Mouse (Mus musculus): ENCODE measurements around the gene Pon3.
"Not testable (repeated sequence)": the region's sequence is repeated elsewhere in the genome, so short reads cannot be mapped to it uniquely, and the experiment has no call there.

Pon3 gene

GRCm38 (mm10) chr6:5254869-5255268 lies 1.2 kb downstream of the Pon3 start:
- no peak for DNase-seq (ENCODE audit: low spot score)

DNA sequence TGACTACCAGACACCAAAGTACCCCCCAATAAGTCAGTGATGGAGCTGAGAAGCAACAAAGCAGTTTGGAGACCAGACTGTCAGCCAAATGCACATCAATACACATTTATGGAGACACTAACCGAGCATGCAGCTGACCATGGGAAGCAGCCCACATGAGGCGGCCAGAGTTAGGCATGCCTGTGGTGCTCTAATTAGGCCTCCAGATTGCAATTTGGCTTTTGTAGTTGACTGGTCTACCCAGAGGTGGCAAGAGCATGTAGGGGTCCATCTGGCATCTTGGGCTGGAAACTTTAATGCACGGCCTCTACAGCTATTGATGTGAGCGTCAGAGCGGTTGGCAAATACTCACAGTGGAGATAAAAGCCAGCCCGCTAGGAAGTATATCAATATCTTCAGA lies 10.2 kb downstream of the Pon3 start:
- DNase-seq (ENCODE audit: low spot score): no peak

DNA sequence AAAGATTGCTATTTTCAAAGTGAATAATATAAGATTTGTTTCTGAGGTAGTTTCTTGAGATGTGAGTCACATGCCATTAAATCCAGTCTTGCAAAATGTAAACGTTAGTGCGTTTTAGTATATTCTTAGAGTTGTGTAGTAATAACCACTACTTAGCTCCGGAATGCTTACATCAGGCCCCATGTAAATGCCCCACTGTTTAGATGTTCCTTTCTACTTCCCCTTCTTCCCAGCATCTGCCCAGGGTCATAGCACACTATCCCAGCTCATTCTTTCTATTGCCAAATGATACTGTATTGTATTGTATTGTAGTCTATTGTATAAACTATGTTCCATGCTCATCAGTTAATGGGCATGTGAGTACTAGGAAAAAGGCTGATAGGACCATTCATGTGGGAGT lies 17.3 kb downstream of the Pon3 start:
- DNase-seq (ENCODE audit: low spot score): no peak

- DNase-seq (ENCODE audit: low spot score): no peak
Measured at GRCm38 (mm10) chr6:5237510-5237909, 18.6 kb downstream of the Pon3 start.

- DNase-seq (ENCODE audit: low spot score): no peak
Measured at GRCm38 (mm10) chr6:5236843-5237371, 19.2 kb downstream of the Pon3 start.

GRCm38 (mm10) chr6:5234563-5234962 lies 21.5 kb downstream of the Pon3 start:
- no peak for DNase-seq (ENCODE audit: low spot score)

GRCm38 (mm10) chr6:5233812-5234211 lies 22.3 kb downstream of the Pon3 start:
- DNase-seq (ENCODE audit: low spot score): no peak

DNA sequence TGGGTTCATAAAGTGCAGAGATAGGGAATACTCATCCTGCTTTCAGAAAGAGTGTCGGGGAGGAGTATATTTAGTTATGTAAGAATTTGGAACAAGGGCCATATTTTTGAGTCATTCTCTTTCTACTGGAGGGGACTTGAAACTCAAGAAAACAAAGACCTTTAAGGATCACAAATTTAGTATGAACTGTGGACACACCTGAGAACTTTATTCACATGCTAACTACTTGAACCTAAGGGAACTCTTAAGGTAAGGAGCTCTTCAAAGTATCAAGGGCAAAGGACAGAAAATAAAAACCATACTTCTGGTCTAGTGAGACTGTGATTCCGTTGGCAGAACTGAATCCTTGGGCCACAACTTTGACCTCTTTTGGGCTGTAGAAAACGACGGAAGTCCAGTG lies 24.1 kb downstream of the Pon3 start:
- no peak for DNase-seq (ENCODE audit: low spot score)

GRCm38 (mm10) chr6:5230261-5230660 lies 25.8 kb downstream of the Pon3 start:
- no peak for DNase-seq (ENCODE audit: low spot score)

DNA sequence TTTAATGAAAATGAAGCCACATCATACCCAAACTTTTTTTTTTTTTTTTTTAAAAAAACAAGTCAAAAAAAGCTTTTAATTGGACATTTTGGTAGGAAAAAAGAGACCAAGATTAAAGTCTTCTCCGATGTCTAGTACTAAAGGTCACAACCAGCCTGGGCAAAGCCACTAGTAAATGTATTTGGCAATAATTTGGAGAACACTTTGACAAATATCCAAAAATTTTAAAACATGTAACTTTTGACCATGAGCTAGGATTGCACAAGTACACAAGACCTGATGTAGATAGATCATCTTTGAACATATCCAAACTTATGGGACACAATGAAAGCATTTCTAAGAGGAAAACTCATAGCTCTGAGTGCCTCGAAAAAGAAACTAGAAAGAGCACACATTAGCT lies 32.5 kb downstream of the Pon3 start:
- DNase-seq (ENCODE audit: low spot score): not testable (repeated sequence)

DNA sequence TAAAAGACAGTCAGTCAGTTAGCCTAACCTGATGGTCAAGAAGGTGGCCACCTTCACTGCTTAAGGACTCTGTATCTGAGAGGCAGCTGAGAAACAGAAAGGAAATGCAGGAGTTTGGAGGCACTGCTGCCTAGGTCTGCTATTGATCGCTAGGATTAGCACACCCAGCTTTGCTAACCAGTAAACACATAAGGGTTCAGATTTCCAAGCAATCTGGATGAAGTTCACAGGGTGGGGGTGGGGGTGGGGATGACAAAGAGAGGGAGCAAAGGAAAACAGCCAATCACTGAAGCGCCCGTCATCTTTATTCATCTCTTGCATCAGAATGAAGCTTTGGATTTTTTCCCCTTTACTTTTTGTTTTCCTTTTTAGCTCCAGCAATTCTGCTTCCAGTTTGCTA lies 34.0 kb downstream of the Pon3 start:
- DNase-seq (ENCODE audit: low spot score): no peak

DNA sequence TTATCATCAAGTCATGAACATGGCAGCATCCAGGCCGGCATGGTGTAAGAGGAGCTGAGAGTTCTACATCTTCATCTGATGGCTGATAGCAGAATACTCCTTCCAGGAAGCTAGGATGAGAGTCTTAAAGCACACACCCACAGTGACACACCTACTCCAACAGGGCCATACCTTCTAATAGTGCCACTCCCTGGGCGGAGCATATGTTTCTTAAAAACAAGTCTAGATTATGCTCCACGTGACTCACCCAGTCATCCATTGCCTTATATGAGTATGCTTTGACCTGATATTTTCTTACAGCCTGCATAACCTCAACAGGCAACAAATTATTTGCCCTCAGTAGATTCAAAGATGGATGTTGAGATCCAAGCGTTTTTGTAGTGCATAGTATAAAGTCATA lies 37.9 kb downstream of the Pon3 start:
- DNase-seq (ENCODE audit: low spot score): no peak

GRCm38 (mm10) chr6:5207817-5208216 lies 48.3 kb downstream of the Pon3 start:
- no peak for DNase-seq (ENCODE audit: low spot score)

- DNase-seq (ENCODE audit: low spot score): no peak
Measured at GRCm38 (mm10) chr6:5199916-5200315, 56.2 kb downstream of the Pon3 start.

GRCm38 (mm10) chr6:5199376-5199905 lies 56.6 kb downstream of the Pon3 start:
- DNase-seq (ENCODE audit: low spot score): no peak

GRCm38 (mm10) chr6:5198590-5198989 lies 57.5 kb downstream of the Pon3 start:
- DNase-seq (ENCODE audit: low spot score): no peak

- DNase-seq (ENCODE audit: low spot score): no peak
Measured at GRCm38 (mm10) chr6:5193693-5194092, 62.4 kb downstream of the Pon3 start, which contains the start of gene Pon1. TSS of gene Pon1 (minus strand) at chr6:5193946.

- no peak for DNase-seq (ENCODE audit: low spot score)
Measured at GRCm38 (mm10) chr6:5190761-5191160, 65.3 kb downstream of the Pon3 start.

DNA sequence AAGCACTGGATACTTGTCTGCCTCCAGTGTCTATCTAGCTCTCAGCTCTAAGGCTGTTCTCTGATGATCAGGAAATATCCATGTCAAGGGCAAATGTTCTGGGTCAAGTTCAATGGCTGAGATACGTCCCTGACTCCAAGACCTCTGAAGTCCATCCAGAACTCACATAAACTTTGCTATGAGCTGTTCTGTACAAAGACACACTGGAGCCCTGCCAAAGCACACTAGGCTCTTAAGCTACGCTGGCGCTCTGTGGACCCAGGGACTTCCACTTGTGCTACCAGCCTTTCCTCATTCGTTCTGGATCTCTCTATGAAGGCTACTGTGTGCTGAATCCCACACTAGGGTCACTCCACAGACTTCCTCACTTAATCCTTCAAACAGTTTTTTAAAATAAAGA lies 66.6 kb downstream of the Pon3 start:
- DNase-seq (ENCODE audit: low spot score): no peak

DNA sequence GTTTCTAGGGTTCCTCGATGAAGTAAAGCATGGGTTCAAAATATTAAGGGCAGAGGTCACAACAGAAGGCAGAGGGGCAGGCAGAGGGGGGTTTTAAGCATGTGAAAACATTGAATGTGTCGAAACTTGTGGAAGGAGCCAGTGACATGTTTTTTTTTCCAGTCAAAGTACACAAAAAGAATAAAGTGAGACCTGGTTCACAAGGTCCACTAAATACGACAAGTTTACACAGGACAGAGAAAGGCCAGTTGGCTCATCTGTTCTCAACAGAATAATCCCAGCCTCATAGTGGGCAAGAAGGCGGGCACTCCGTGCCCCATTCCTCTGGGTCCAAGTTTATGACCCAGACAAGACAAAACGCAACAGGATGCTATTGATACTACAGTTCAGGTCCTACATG lies 67.1 kb downstream of the Pon3 start:
- DNase-seq (ENCODE audit: low spot score): no peak

DNA sequence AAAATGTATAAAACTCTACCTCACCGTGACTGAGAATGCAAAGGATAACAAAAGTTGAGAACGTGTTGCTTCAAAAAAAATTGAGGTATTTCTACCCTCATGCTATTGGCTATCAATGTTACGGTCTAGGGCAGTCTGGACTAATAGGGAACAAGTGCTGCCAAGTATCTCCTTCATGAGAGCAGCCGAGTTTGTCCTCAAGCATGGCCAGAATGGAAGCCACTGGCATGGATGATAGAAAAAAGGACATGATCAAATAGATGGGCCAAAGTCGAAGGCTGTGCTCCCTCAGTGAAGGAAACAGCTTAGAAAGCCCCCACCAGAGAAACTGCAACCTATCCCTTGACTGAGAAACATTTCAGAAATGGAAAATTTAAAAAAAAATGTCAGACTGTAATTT lies 68.0 kb downstream of the Pon3 start:
- DNase-seq (ENCODE audit: low spot score): no peak

- DNase-seq (ENCODE audit: low spot score): no peak
Measured at GRCm38 (mm10) chr6:5187586-5187985, 68.5 kb downstream of the Pon3 start.

GRCm38 (mm10) chr6:5186229-5186950 lies 69.7 kb downstream of the Pon3 start:
- DNase-seq (ENCODE audit: low spot score): no peak

GRCm38 (mm10) chr6:5180645-5181044 lies 75.4 kb downstream of the Pon3 start:
- DNase-seq (ENCODE audit: low spot score): no peak

All from urinary bladder, postnatal 10 days (tissue).